Mouse (Mus musculus) kidney, postnatal 0 days (tissue): ENCODE data around the gene Abl2. TPM values are rescaled to one million over a fixed set of nuclear protein-coding genes. Genes with fewer than 3 reads are reported as not detected.

ENCODE experiments used
- ATAC-seq: fragments of 200-750 bp; cut with Nextera tagmentation; replicated peaks from 2 replicates; pipeline ENCODE4 v1.8.0; 2017; ENCODE audit warnings: low read depth, moderate number of reproducible peaks, moderate TSS enrichment, moderate library complexity; ENCODE audit not compliant: low FRiP score
- DNase-seq: peaks from one replicate; pipeline ENCODE4 v3.0.0-alpha.2; 2016; ENCODE audit warnings: low spot score
- H3K27ac ChIP-seq: fragments of 300-500 bp; sonication (generic); 2 replicates; pipeline ENCODE4 v1.5.1; 2014; ENCODE audit warnings: mild to moderate bottlenecking
- H3K27me3 ChIP-seq: fragments of 300-500 bp; sonication (generic); 2 replicates; pipeline ENCODE4 v1.6.1; 2014; ENCODE audit warnings: low read length, mixed read lengths; ENCODE audit not compliant: insufficient read depth
- H3K36me3 ChIP-seq: fragments of 300-500 bp; sonication (generic); 2 replicates; pipeline ENCODE4 v1.6.1; 2014; ENCODE audit warnings: low read length, mixed read lengths; ENCODE audit not compliant: insufficient read depth
- H3K4me1 ChIP-seq: fragments of 300-500 bp; sonication (generic); replicated peaks from 2 replicates; pipeline ENCODE4 v1.6.1; 2014; ENCODE audit warnings: antibody characterized with exemption, low read length, mixed read lengths; ENCODE audit not compliant: insufficient read depth
- H3K4me2 ChIP-seq: fragments of 300-500 bp; sonication (generic); 2 replicates; pipeline ENCODE4 v1.6.1; 2014; ENCODE audit warnings: mild to moderate bottlenecking, low read length, moderate library complexity, mixed read lengths
- H3K4me3 ChIP-seq: fragments of 300-500 bp; sonication (generic); replicated peaks from 2 replicates; pipeline ENCODE4 v1.5.1; 2014; ENCODE audit warnings: low read depth, low read length
- H3K9ac ChIP-seq: fragments of 300-500 bp; sonication (generic); 2 replicates; pipeline ENCODE4 v1.6.1; 2014; ENCODE audit warnings: low read depth, low read length
- H3K9me3 ChIP-seq: fragments of 300-500 bp; sonication (generic); replicated peaks from 2 replicates; pipeline ENCODE4 v1.6.1; 2016; ENCODE audit warnings: low read length, inconsistent platforms, mixed read lengths
- CTCF ChIP-seq: IDR thresholded peaks from 2 replicates; pipeline ENCODE4 v1.5.1; 2016; ENCODE audit warnings: antibody characterized with exemption, low read depth, mild to moderate bottlenecking, moderate library complexity
- WGBS: fragments of 180-500 bp; shearing (Covaris S2); extraction: QIAGEN DNeasy Blood & Tissue Kit; methylation state at CpG from one replicate; pipeline ENCODE4 v1.1.7; 2014; 5-methylcytosine and 5-hydroxymethylcytosine counted together
- polyA plus RNA-seq: library from polyadenylated mRNA; unstranded; fragments of >200 nt; fragmentation: Nextera tagmentation; extraction: Ambion mirVana; gene quantifications from 2 replicates; pipeline ENCODE4 v1.2.1, GENCODE M21; 2015

Abl2 gene
- polyA plus RNA-seq, 1 experiment from 2014 or later, result 2.4 TPM

- Histone ChIP-seq H3K27me3 (no peaks in the 10 kb centered on the region), H3K27ac (no peak overlapping the region), H3K4me2 (no peak overlapping the region), H3K9ac (no peak overlapping the region), H3K4me3 (no peak overlapping the region), H3K9me3 (no peaks in the 10 kb centered on the region), H3K4me1 (peaks cover 8% of the 10 kb centered on the region; the same call in 1 of the 2 replicates), H3K36me3 (no peaks in the 10 kb centered on the region)
- DNase-seq, result no peak
- TF ChIP-seq CTCF, result no peak
- WGBS, result 95% methylated on average over 3 of the region's 3 CpGs
- ATAC-seq, result no peak
Observed at GRCm38 (mm10) chr1:156671921-156672320, 113.3 kb downstream of the Abl2 start.

- peak overlapping the region; percentile 67 for H3K9ac ChIP-seq
- 19% methylated on average over 14 of the region's 14 CpGs for WGBS
- peak; percentile 44 for DNase-seq
- H3K27me3 ChIP-seq, result no peaks in the 10 kb centered on the region
- no peak for TF ChIP-seq CTCF
- peak overlapping the region; percentile 100 for H3K4me2 ChIP-seq
- no peak for ATAC-seq
- H3K4me3 ChIP-seq, result peak overlapping the region; percentile 69
- H3K9me3 ChIP-seq, result no peaks in the 10 kb centered on the region
- no peaks in the 10 kb centered on the region for H3K36me3 ChIP-seq
- peaks cover 8% of the 10 kb centered on the region; the same call in 1 of the 2 replicates for H3K4me1 ChIP-seq
- H3K27ac ChIP-seq, result 0 out of 2 replicates have a peak overlapping the region, but pooled peaks have one; percentile 80
Observed at GRCm38 (mm10) chr1:156672720-156673475, 114.3 kb downstream of the Abl2 start.

GRCm38 (mm10) chr1:156673476-156674194 is 115.0 kb downstream of the Abl2 start:
- Histone ChIP-seq H3K27ac (peak overlapping the region; percentile 80), H3K36me3 (no peaks in the 10 kb centered on the region), H3K27me3 (no peaks in the 10 kb centered on the region), H3K9ac (peak overlapping the region; percentile 67), H3K4me1 (peaks cover 8% of the 10 kb centered on the region; the same call in 1 of the 2 replicates), H3K4me3 (peak overlapping the region; percentile 69), H3K9me3 (no peaks in the 10 kb centered on the region), H3K4me2 (peak overlapping the region; percentile 100)
- ATAC-seq (peak; percentile 44; the same call in 1 of the 2 replicates), DNase-seq (peak; percentile 23)
- TF ChIP-seq CTCF, result no peak
- WGBS, result 2% methylated on average over 27 of the region's 29 CpGs

- H3K4me3 ChIP-seq, result peak within 1 kb of the TSS; percentile 69
- peak; percentile 89 for DNase-seq
- H3K4me1 ChIP-seq, result peaks cover 8% of the 10 kb centered on the region; the same call in 1 of the 2 replicates
- no peaks in the 10 kb centered on the region for H3K9me3 ChIP-seq
- TF ChIP-seq CTCF, result no peak
- no peaks in the 10 kb centered on the region for H3K36me3 ChIP-seq
- H3K27ac ChIP-seq, result peak within 1 kb of the TSS; percentile 80
- H3K4me2 ChIP-seq, result peak within 1 kb of the TSS; percentile 100
- WGBS, result 6% methylated on average over 37 of the region's 37 CpGs
- peak within 1 kb of the TSS; percentile 67 for H3K9ac ChIP-seq
- H3K27me3 ChIP-seq, result no peaks in the 10 kb centered on the region
- ATAC-seq, result peak; percentile 91
Observed at GRCm38 (mm10) chr1:156674195-156675000, 115.8 kb downstream of the Abl2 start, which contains the start of gene Tor3a. TSS of gene Tor3a (minus strand) at chr1:156674356.

GRCm38 (mm10) chr1:156676171-156676570 is 117.6 kb downstream of the Abl2 start:
- H3K36me3 ChIP-seq, result peaks cover 7% of the 10 kb centered on the region
- H3K9me3 ChIP-seq, result no peaks in the 10 kb centered on the region
- DNase-seq (peak; percentile 73), ATAC-seq (no peak)
- TF ChIP-seq CTCF, result peak; percentile 86
- no peak overlapping the region for H3K4me3 ChIP-seq
- WGBS, result 43% methylated on average over 12 of the region's 12 CpGs
- no peaks in the 10 kb centered on the region for H3K27me3 ChIP-seq
- no peak overlapping the region for H3K4me2 ChIP-seq
- peaks cover 8% of the 10 kb centered on the region; the same call in 1 of the 2 replicates for H3K4me1 ChIP-seq
- no peak overlapping the region for H3K9ac ChIP-seq
- no peak overlapping the region for H3K27ac ChIP-seq

- Histone ChIP-seq H3K9ac (no peak overlapping the region), H3K27ac (no peak overlapping the region), H3K27me3 (no peaks in the 10 kb centered on the region), H3K9me3 (no peaks in the 10 kb centered on the region), H3K4me3 (no peak overlapping the region), H3K36me3 (peaks cover 12% of the 10 kb centered on the region), H3K4me1 (peaks cover 8% of the 10 kb centered on the region; the same call in 1 of the 2 replicates), H3K4me2 (no peak overlapping the region)
- ATAC-seq, result no peak
- 85% methylated on average over 5 of the region's 5 CpGs for WGBS
- no peak for DNase-seq
- no peak for TF ChIP-seq CTCF
Observed at GRCm38 (mm10) chr1:156676596-156676995, 118.0 kb downstream of the Abl2 start.
